Mouse (Mus musculus) CH12.LX (cell line): ENCODE measurements around the gene Dmrta1.

Experiments used
- CHD1 ChIP-seq: IDR thresholded peaks from 2 replicates; pipeline ENCODE4 v1.6.1; 2012; ENCODE audit warnings: low read depth, low read length, improper control_type of control experiment, inconsistent platforms
- CHD2 ChIP-seq: IDR thresholded peaks from 2 replicates; pipeline ENCODE4 v1.6.1; 2011; ENCODE audit warnings: low read length, improper control_type of control experiment
- CTCF ChIP-seq, 2 experiments: IDR thresholded peaks in 1 of 2; conservative IDR thresholded peaks in 1 of 2; 2 replicates each; pipeline ENCODE4 v1.5.1; 2011 to 2012; ENCODE audit warnings: low read depth in 2 of 2, low read length in 2 of 2, improper control_type of control experiment in 1 of 2, inconsistent platforms in 1 of 2, mild to moderate bottlenecking in 1 of 2, moderate library complexity in 1 of 2
- E2F4 ChIP-seq: IDR thresholded peaks from 2 replicates; pipeline ENCODE4 v1.6.1; 2011; ENCODE audit warnings: low read depth, low read length, improper control_type of control experiment; ENCODE audit not compliant: insufficient replicate concordance
- ELF1 ChIP-seq: IDR thresholded peaks from 2 replicates; pipeline ENCODE4 v1.6.1; 2014; ENCODE audit warnings: low read depth, mild to moderate bottlenecking, inconsistent platforms, low read length, improper control_type of control experiment
- EP300 ChIP-seq: IDR thresholded peaks from 2 replicates; pipeline ENCODE4 v1.6.1; 2011; ENCODE audit warnings: low read length, improper control_type of control experiment
- JUN ChIP-seq: IDR thresholded peaks from 2 replicates; pipeline ENCODE4 v1.6.1; 2011; ENCODE audit warnings: low read depth, mild to moderate bottlenecking, low read length, improper control_type of control experiment, moderate library complexity; ENCODE audit not compliant: insufficient read depth
- MEF2A ChIP-seq: IDR thresholded peaks from 2 replicates; pipeline ENCODE4 v1.6.1; 2014; ENCODE audit warnings: low read depth, mild to moderate bottlenecking, inconsistent platforms, low read length, improper control_type of control experiment, borderline replicate concordance
- MXI1 ChIP-seq: IDR thresholded peaks from 2 replicates; pipeline ENCODE4 v1.6.1; 2011; ENCODE audit warnings: mild to moderate bottlenecking, low read depth, low read length, improper control_type of control experiment
- POLR2A ChIP-seq: IDR thresholded peaks from 2 replicates; pipeline ENCODE4 v1.6.1; 2011; ENCODE audit warnings: low read depth, mild to moderate bottlenecking, improper control_type of control experiment, low read length
- SMC3 ChIP-seq: IDR thresholded peaks from 2 replicates; pipeline ENCODE4 v1.6.1; 2011; ENCODE audit warnings: low read depth, low read length, improper control_type of control experiment
- UBTF ChIP-seq: IDR thresholded peaks from 2 replicates; pipeline ENCODE4 v1.6.1; 2012; ENCODE audit warnings: low read depth, mild to moderate bottlenecking, inconsistent platforms, low read length, improper control_type of control experiment, moderate library complexity
- USF1 ChIP-seq: IDR thresholded peaks from 2 replicates; pipeline ENCODE4 v1.6.1; 2014; ENCODE audit warnings: low read depth, mild to moderate bottlenecking, inconsistent platforms, low read length, improper control_type of control experiment
- ZMIZ1 ChIP-seq: IDR thresholded peaks from 2 replicates; pipeline ENCODE4 v1.6.1; 2012; ENCODE audit warnings: low read depth, mild to moderate bottlenecking, inconsistent platforms, low read length, improper control_type of control experiment

- TF ChIP-seq ELF1 (no peak), USF1 (no peak), CTCF (conservative IDR thresholded peaks at IDR 0.05 in 1 of 2, IDR thresholded peaks at IDR 0.05 in 1 of 2; ENCODE audit: low read depth in 2 of 2, low read length in 2 of 2) (no peak), SMC3 (no peak), POLR2A (no peak), ZMIZ1 (no peak), E2F4 (no peak), CHD2 (no peak), EP300 (no peak), MXI1 (no peak), JUN (no peak), MEF2A (no peak), UBTF (no peak), CHD1 (no peak)
These were observed 12.7 kb downstream of the Dmrta1 start for GRCm38 (mm10) chr4:89691936-89692335.
